Mouse (Mus musculus): ENCODE data around the gene Ece1.

DNA sequence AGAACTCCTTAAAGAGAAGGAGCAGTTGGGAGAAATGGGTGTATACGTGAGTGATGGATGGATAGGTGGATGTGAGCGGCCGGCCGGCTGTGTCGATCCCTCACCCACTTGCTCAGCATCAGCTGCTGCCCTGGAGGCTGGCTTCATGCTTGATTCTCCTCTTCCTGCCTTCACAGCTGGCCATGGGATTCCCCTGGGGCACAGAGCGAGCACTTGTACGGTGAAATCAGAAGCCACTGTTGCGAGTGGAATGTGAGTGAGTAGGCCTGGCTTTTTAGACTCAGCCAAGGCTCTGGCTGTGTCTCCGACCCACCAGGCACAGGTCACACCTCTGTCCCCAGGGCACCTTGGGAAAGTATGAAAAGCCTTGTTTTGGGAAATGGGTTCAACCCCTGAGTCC lies 20.6 kb downstream of the Ece1 start:
- TF ChIP-seq CTCF (IDR thresholded peaks at IDR 0.05; ENCODE audit: low read depth, low read length) (no peak), TAL1 (conservative IDR thresholded peaks at IDR 0.05; ENCODE audit: low read depth, low read length) (no peak), POLR2AphosphoS5 (IDR thresholded peaks at IDR 0.05; ENCODE audit: insufficient replicate concordance, low read depth, low read length) (no peak), GATA1 (IDR thresholded peaks at IDR 0.05; ENCODE audit: borderline replicate concordance, low read length) (no peak)

Data from G1E (cell line).